Mouse (Mus musculus) E14TG2a.4 (cell line): ENCODE data around the gene Gm10283.

Experiments used
- H3K27me3 ChIP-seq: 2 replicates; pipeline ENCODE4 v1.6.1; 2014; ENCODE audit warnings: low read length, control low read depth; ENCODE audit not compliant: insufficient read depth
- H3K36me3 ChIP-seq: 2 replicates; pipeline ENCODE4 v1.6.1; 2014; ENCODE audit warnings: low read length, control low read depth; ENCODE audit not compliant: insufficient read depth
- H3K4me1 ChIP-seq: replicated peaks from 2 replicates; pipeline ENCODE4 v1.6.1; 2014; ENCODE audit warnings: low read depth, low read length, control low read depth
- H3K4me3 ChIP-seq: replicated peaks from 2 replicates; pipeline ENCODE4 v1.5.1; 2014; ENCODE audit warnings: mild to moderate bottlenecking, low read length
- H3K9me3 ChIP-seq: 2 replicates; pipeline ENCODE4 v1.6.1; 2014; ENCODE audit warnings: low read length, control low read depth
- CTCF ChIP-seq: conservative IDR thresholded peaks from 2 replicates; pipeline ENCODE4 v1.5.1; 2014; ENCODE audit warnings: low read length
- NANOG ChIP-seq: IDR thresholded peaks from 2 replicates; pipeline ENCODE4 v1.6.1; 2014; ENCODE audit warnings: borderline replicate concordance, low read length, mixed read lengths
- POU5F1 ChIP-seq: IDR thresholded peaks from 2 replicates; pipeline ENCODE4 v1.6.1; 2014; ENCODE audit warnings: low read length, borderline replicate concordance

Gene Gm10283

GRCm38 (mm10) chr8:60386589-60386988, 116.4 kb downstream of the Gm10283 start:
- Histone ChIP-seq H3K27me3 (no peaks in the 10 kb centered on the region), H3K9me3 (no peaks in the 10 kb centered on the region), H3K4me3 (no peak overlapping the region), H3K36me3 (no peaks in the 10 kb centered on the region), H3K4me1 (no peaks in the 10 kb centered on the region)
- TF ChIP-seq POU5F1, result no peak
- TF ChIP-seq NANOG, result no peak
- TF ChIP-seq CTCF, result no peak
